8 mouse cellular contexts compared by ENCODE assay signal in the genomic region with DNA sequence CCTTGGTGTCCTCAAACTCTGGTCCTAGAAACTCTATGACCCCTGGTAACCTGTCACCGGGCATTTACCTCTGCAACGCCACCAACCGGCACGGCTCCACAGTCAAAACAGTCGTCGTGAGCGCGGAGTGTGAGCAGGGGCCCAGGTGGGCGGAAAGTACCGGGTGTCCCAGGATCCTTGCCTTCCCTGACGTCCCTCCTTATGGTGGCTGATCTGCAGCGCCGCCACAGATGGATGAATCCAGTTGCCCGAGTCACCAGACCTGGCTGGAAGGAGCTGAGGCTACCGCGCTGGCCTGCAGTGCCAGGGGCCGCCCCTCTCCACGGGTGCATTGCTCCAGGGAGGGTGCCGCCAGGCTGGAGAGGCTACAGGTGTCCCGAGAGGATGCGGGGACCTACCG. TPM values are rescaled to one million over a fixed set of nuclear protein-coding genes. Genes with fewer than 3 reads are reported as not detected.
DNase-seq lines count a peak whose midpoint lies in the region; ATAC-seq and TF ChIP-seq lines count a peak whose summit lies in the region.

No protein-coding gene starts in this region.

- no peak overlapping the region for H3K27ac ChIP-seq in kidney, postnatal 0 days
- H3K27ac ChIP-seq in ES-Bruce4 (ENCODE audit: insufficient read depth, low read length): no peak overlapping the region
- no peak overlapping the region for H3K27ac ChIP-seq in forebrain, embryonic 12.5 days
- H3K27ac ChIP-seq in limb, embryonic 15.5 days: no peak overlapping the region

- no peak for TF ChIP-seq EP300 in ES-Bruce4 (IDR thresholded peaks at IDR 0.05; ENCODE audit: insufficient read depth, low read depth, low read length)

- no peak overlapping the region for H3K9ac ChIP-seq in kidney, postnatal 0 days (ENCODE audit: low read depth, low read length)
- 0 out of 2 replicates have a peak overlapping the region, but pooled peaks have one; percentile 17 for H3K9ac ChIP-seq in ES-Bruce4 (ENCODE audit: low read depth, poor library complexity, severe bottlenecking)
- no peak overlapping the region for H3K9ac ChIP-seq in forebrain, embryonic 12.5 days
- no peak overlapping the region for H3K9ac ChIP-seq in limb, embryonic 15.5 days

- no peak for DNase-seq in kidney, postnatal 0 days (ENCODE audit: low spot score)
- no peak for DNase-seq in kidney, adult 9 months
- DNase-seq in retina, embryonic 14.5 days (ENCODE audit: low spot score): no peak
- no peak for DNase-seq in Muller cell, postnatal 12 days (ENCODE audit: inconsistent ontology term)
- DNase-seq in testis, postnatal 10 days (ENCODE audit: low spot score): no peak

- 0 out of 2 replicates have a peak overlapping the region, but pooled peaks have one; percentile 22 for H3K4me3 ChIP-seq in kidney, postnatal 0 days (replicated peaks; ENCODE audit: low read depth, low read length)
- peak overlapping the region; percentile 51 for H3K4me3 ChIP-seq in ES-Bruce4 (ENCODE audit: low read depth, low read length)
- H3K4me3 ChIP-seq in forebrain, embryonic 12.5 days (replicated peaks): peak overlapping the region; percentile 37
- peak overlapping the region; percentile 40 for H3K4me3 ChIP-seq in limb, embryonic 15.5 days

- TF ChIP-seq POLR2A in ES-Bruce4 (IDR thresholded peaks at IDR 0.05; ENCODE audit: insufficient read depth, low read length): no peak

- H3K4me2 ChIP-seq in kidney, postnatal 0 days (ENCODE audit: low read length): peak overlapping the region; percentile 63
- H3K4me2 ChIP-seq in forebrain, embryonic 12.5 days: peak overlapping the region; percentile 53
- peak overlapping the region; percentile 70 for H3K4me2 ChIP-seq in limb, embryonic 15.5 days

- no peak for TF ChIP-seq CTCF in kidney, postnatal 0 days (IDR thresholded peaks at IDR 0.05; ENCODE audit: low read depth)
- TF ChIP-seq CTCF in ES-Bruce4 (IDR thresholded peaks at IDR 0.05; ENCODE audit: low read depth, low read length): no peak

- H3K36me3 ChIP-seq in kidney, postnatal 0 days (ENCODE audit: insufficient read depth, low read length): no peaks in the 10 kb centered on the region
- no peaks in the 10 kb centered on the region for H3K36me3 ChIP-seq in ES-Bruce4 (ENCODE audit: control insufficient read depth, insufficient read depth, low read length, poor library complexity, severe bottlenecking)
- no peaks in the 10 kb centered on the region for H3K36me3 ChIP-seq in forebrain, embryonic 12.5 days (replicated peaks)
- no peaks in the 10 kb centered on the region for H3K36me3 ChIP-seq in limb, embryonic 15.5 days

- H3K9me3 ChIP-seq in kidney, postnatal 0 days (replicated peaks; ENCODE audit: low read length): no peaks in the 10 kb centered on the region
- no peaks in the 10 kb centered on the region for H3K9me3 ChIP-seq in ES-Bruce4 (replicated peaks; ENCODE audit: control insufficient read depth, insufficient read depth, low read length, poor library complexity, severe bottlenecking)
- no peaks in the 10 kb centered on the region; the same call in 1 of the 2 replicates for H3K9me3 ChIP-seq in forebrain, embryonic 12.5 days
- H3K9me3 ChIP-seq in limb, embryonic 15.5 days: no peaks in the 10 kb centered on the region

- ATAC-seq in kidney, postnatal 0 days (replicated peaks; ENCODE audit: low FRiP score, low read depth): no peak
- no peak for ATAC-seq in forebrain, embryonic 12.5 days (ENCODE audit: low FRiP score)
- ATAC-seq in limb, embryonic 15.5 days (ENCODE audit: insufficient number of reproducible peaks, low FRiP score, low TSS enrichment, low read depth): no peak

- 7% methylated on average over 22 of the region's 22 CpGs for WGBS in kidney, postnatal 0 days
- WGBS in forebrain, embryonic 12.5 days: under 1% methylated on average over 22 of the region's 22 CpGs
- WGBS in limb, embryonic 15.5 days: 2% methylated on average over 22 of the region's 22 CpGs

- peaks cover 23% of the 10 kb centered on the region for H3K4me1 ChIP-seq in kidney, postnatal 0 days (replicated peaks; ENCODE audit: insufficient read depth, low read length)
- no peaks in the 10 kb centered on the region for H3K4me1 ChIP-seq in ES-Bruce4 (ENCODE audit: control insufficient read depth, insufficient read depth, low read length)
- peaks cover 36% of the 10 kb centered on the region for H3K4me1 ChIP-seq in forebrain, embryonic 12.5 days
- peaks cover 48% of the 10 kb centered on the region for H3K4me1 ChIP-seq in limb, embryonic 15.5 days

- H3K27me3 ChIP-seq in kidney, postnatal 0 days (ENCODE audit: insufficient read depth, low read length): peaks cover 59% of the 10 kb centered on the region
- no peaks in the 10 kb centered on the region; the same call in 1 of the 2 replicates for H3K27me3 ChIP-seq in ES-Bruce4 (ENCODE audit: control insufficient read depth, insufficient read depth, low read length, poor library complexity, severe bottlenecking)
- H3K27me3 ChIP-seq in forebrain, embryonic 12.5 days: peaks cover 97% of the 10 kb centered on the region
- peaks cover 88% of the 10 kb centered on the region for H3K27me3 ChIP-seq in limb, embryonic 15.5 days

RNA-seq across cellular contexts. Expression of a gene that starts 4.8 kb away (rescaled TPM):
- polyA plus RNA-seq in kidney, postnatal 0 days (2015; fragmentation: Nextera tagmentation; extraction: Ambion mirVana): 0.21 and 0.27 TPM in 2 replicates
- 0.94 and 1.3 TPM in 2 replicates for polyA plus RNA-seq in ES-Bruce4 (2011; ENCODE audit: insufficient read depth, insufficient read length, low read depth, missing spikeins)
- polyA plus RNA-seq in forebrain, embryonic 12.5 days (2016; fragmentation: Nextera tagmentation; extraction: Ambion mirVana): 0.13 TPM in 2 replicates
- 0.05 and 0.21 TPM in 2 replicates for polyA plus RNA-seq in limb, embryonic 15.5 days (2015; fragmentation: Nextera tagmentation; extraction: Ambion mirVana)

RNA-seq across cellular contexts. Expression of a gene that starts 7.5 kb away (rescaled TPM):
- 0.26 and 0.50 TPM in 2 replicates for polyA plus RNA-seq in kidney, postnatal 0 days (2015; fragmentation: Nextera tagmentation; extraction: Ambion mirVana)
- 1.3 TPM in 1 of 2 replicates, not detected in the other for polyA plus RNA-seq in ES-Bruce4 (2011; ENCODE audit: insufficient read depth, insufficient read length, low read depth, missing spikeins)
- polyA plus RNA-seq in forebrain, embryonic 12.5 days (2016; fragmentation: Nextera tagmentation; extraction: Ambion mirVana): 1.5 and 1.9 TPM in 2 replicates
- polyA plus RNA-seq in limb, embryonic 15.5 days (2015; fragmentation: Nextera tagmentation; extraction: Ambion mirVana): 0.96 and 3.0 TPM in 2 replicates

RNA-seq across cellular contexts. Expression of a gene that starts 20.9 kb away (rescaled TPM):
- 12.3 and 13.4 TPM in 2 replicates for polyA plus RNA-seq in kidney, postnatal 0 days (2015; fragmentation: Nextera tagmentation; extraction: Ambion mirVana)
- polyA plus RNA-seq in ES-Bruce4 (2011; ENCODE audit: insufficient read depth, insufficient read length, low read depth, missing spikeins): 24.9 and 25.7 TPM in 2 replicates
- polyA plus RNA-seq in forebrain, embryonic 12.5 days (2016; fragmentation: Nextera tagmentation; extraction: Ambion mirVana): 3.7 and 3.8 TPM in 2 replicates
- 23.4 and 24.4 TPM in 2 replicates for polyA plus RNA-seq in limb, embryonic 15.5 days (2015; fragmentation: Nextera tagmentation; extraction: Ambion mirVana)

RNA-seq across cellular contexts. Expression of a gene that starts 30.2 kb away (rescaled TPM):
- 0.29 TPM in 1 of 2 replicates, not detected in the other for polyA plus RNA-seq in kidney, postnatal 0 days (2015; fragmentation: Nextera tagmentation; extraction: Ambion mirVana)
- 2.5 TPM in 1 of 2 replicates, not detected in the other for polyA plus RNA-seq in ES-Bruce4 (2011; ENCODE audit: insufficient read depth, insufficient read length, low read depth, missing spikeins)
- polyA plus RNA-seq in forebrain, embryonic 12.5 days (2016; fragmentation: Nextera tagmentation; extraction: Ambion mirVana): 0.79 and 2.7 TPM in 2 replicates
- 0.56 TPM in 1 of 2 replicates, not detected in the other for polyA plus RNA-seq in limb, embryonic 15.5 days (2015; fragmentation: Nextera tagmentation; extraction: Ambion mirVana)

RNA-seq across cellular contexts. Expression of a gene that starts 34.1 kb away (rescaled TPM):
- polyA plus RNA-seq in kidney, postnatal 0 days (2015; fragmentation: Nextera tagmentation; extraction: Ambion mirVana): 155 and 158 TPM in 2 replicates
- polyA plus RNA-seq in ES-Bruce4 (2011; ENCODE audit: insufficient read depth, insufficient read length, low read depth, missing spikeins): 45.1 and 50.9 TPM in 2 replicates
- polyA plus RNA-seq in forebrain, embryonic 12.5 days (2016; fragmentation: Nextera tagmentation; extraction: Ambion mirVana): 110 and 111 TPM in 2 replicates
- 112 and 116 TPM in 2 replicates for polyA plus RNA-seq in limb, embryonic 15.5 days (2015; fragmentation: Nextera tagmentation; extraction: Ambion mirVana)
